Mouse (Mus musculus) ovary, postnatal 36 days (tissue): ENCODE data around the gene Tex14.
"Not testable (repeated sequence)": the region's sequence is repeated elsewhere in the genome, so short reads cannot be mapped to it uniquely, and the experiment has no call there.

Experiments used
- DNase-seq: peaks from one replicate; pipeline ENCODE4 v3.0.0; 2022; ENCODE audit warnings: low spot score, mixed read lengths

Gene Tex14

GRCm38 (mm10) chr11:87426450-87427250, 21.8 kb downstream of the Tex14 start:
- peak; percentile 76 for DNase-seq

GRCm38 (mm10) chr11:87427273-87428050, 22.6 kb downstream of the Tex14 start:
- DNase-seq = no peak

GRCm38 (mm10) chr11:87428051-87428673, 23.3 kb downstream of the Tex14 start:
- no peak for DNase-seq

GRCm38 (mm10) chr11:87429363-87429762, 24.5 kb downstream of the Tex14 start:
- DNase-seq = no peak

GRCm38 (mm10) chr11:87430374-87430773, 25.5 kb downstream of the Tex14 start:
- no peak for DNase-seq

- not testable (repeated sequence) for DNase-seq
Measured at GRCm38 (mm10) chr11:87431813-87432212, 26.9 kb downstream of the Tex14 start.

GRCm38 (mm10) chr11:87432447-87432846, 27.6 kb downstream of the Tex14 start:
- no peak for DNase-seq

- DNase-seq = no peak
Measured at GRCm38 (mm10) chr11:87432933-87433669, 28.2 kb downstream of the Tex14 start.

- DNase-seq = not testable (repeated sequence)
Measured at GRCm38 (mm10) chr11:87435107-87435506, 30.2 kb downstream of the Tex14 start.

- DNase-seq = no peak
Measured at GRCm38 (mm10) chr11:87436326-87437232, 31.7 kb downstream of the Tex14 start.

- DNase-seq = no peak
Measured at GRCm38 (mm10) chr11:87439796-87440420, 35.0 kb downstream of the Tex14 start.

GRCm38 (mm10) chr11:87442643-87443372, 37.9 kb downstream of the Tex14 start:
- peak; percentile 80 for DNase-seq

GRCm38 (mm10) chr11:87443373-87443883, 38.6 kb downstream of the Tex14 start:
- DNase-seq = peak; percentile 51

GRCm38 (mm10) chr11:87444056-87444455, 39.2 kb downstream of the Tex14 start:
- not testable (repeated sequence) for DNase-seq

GRCm38 (mm10) chr11:87444735-87445428, 40.0 kb downstream of the Tex14 start:
- no peak for DNase-seq

- DNase-seq = not testable (repeated sequence)
Measured at GRCm38 (mm10) chr11:87445593-87445992, 40.7 kb downstream of the Tex14 start.

GRCm38 (mm10) chr11:87446159-87446558, 41.3 kb downstream of the Tex14 start:
- DNase-seq = no peak

- no peak for DNase-seq
Measured at GRCm38 (mm10) chr11:87447429-87447828, 42.6 kb downstream of the Tex14 start.

- DNase-seq = peak; percentile 92
Measured at GRCm38 (mm10) chr11:87448081-87448475, 43.2 kb downstream of the Tex14 start.
